Mouse (Mus musculus) forebrain, embryonic 10.5 days (tissue): ENCODE results near the gene 6820408C15Rik. TPM values are rescaled to one million over a fixed set of nuclear protein-coding genes. Genes with fewer than 3 reads are reported as not detected.
"Not testable (repeated sequence)": the region's sequence is repeated elsewhere in the genome, so short reads cannot be mapped to it uniquely, and the experiment has no call there.

Source experiments
- DNase-seq: peaks from one replicate; pipeline ENCODE4 v3.0.0-alpha.2; 2017; ENCODE audit warnings: low spot score; ENCODE audit errors: extremely low spot score
- H3K27ac ChIP-seq: fragments of 300-500 bp; sonication (generic); 2 replicates; pipeline ENCODE4 v1.5.1; 2016; ENCODE audit warnings: mild to moderate bottlenecking
- H3K27me3 ChIP-seq: fragments of 300-500 bp; sonication (generic); 2 replicates; pipeline ENCODE4 v1.6.1; 2016; ENCODE audit warnings: mild to moderate bottlenecking; ENCODE audit not compliant: poor library complexity, severe bottlenecking
- H3K36me3 ChIP-seq: fragments of 300-500 bp; sonication (generic); replicated peaks from 2 replicates; pipeline ENCODE4 v1.6.1; 2016; ENCODE audit warnings: mild to moderate bottlenecking, moderate library complexity
- H3K4me1 ChIP-seq: fragments of 300-500 bp; sonication (generic); 2 replicates; pipeline ENCODE4 v1.6.1; 2016
- H3K4me3 ChIP-seq: fragments of 300-500 bp; sonication (generic); 2 replicates; pipeline ENCODE4 v1.5.1; 2016; ENCODE audit warnings: mild to moderate bottlenecking, moderate library complexity
- H3K9me3 ChIP-seq: fragments of 300-500 bp; sonication (generic); 2 replicates; pipeline ENCODE4 v1.6.1; 2016; ENCODE audit warnings: mild to moderate bottlenecking, moderate library complexity
- WGBS: fragments of 180-500 bp; shearing (Covaris S2); methylation state at CpG from one replicate; pipeline ENCODE4 v1.1.7; 2016; 5-methylcytosine and 5-hydroxymethylcytosine counted together
- polyA plus RNA-seq: library from polyadenylated mRNA; unstranded; fragments of >200 nt; fragmentation: Nextera tagmentation; extraction: Ambion mirVana; gene quantifications from 2 replicates; pipeline ENCODE4 v1.2.1, GENCODE M21; 2016

6820408C15Rik gene
- polyA plus RNA-seq, 1 experiment from 2014 or later, result 0.76 TPM

- DNase-seq, result peak; percentile 65
- Histone ChIP-seq H3K9me3 (peaks cover 10% of the 10 kb centered on the region), H3K4me1 (peaks cover 55% of the 10 kb centered on the region), H3K27ac (peak overlapping the region; percentile 100), H3K36me3 (peaks cover 5% of the 10 kb centered on the region; the same call in 1 of the 2 replicates), H3K4me3 (peak overlapping the region; percentile 96), H3K27me3 (no peaks in the 10 kb centered on the region)
- WGBS, result under 1% methylated on average over 84 of the region's 86 CpGs
Observed at GRCm38 (mm10) chr2:152413765-152414584, 1.4 kb upstream of the 6820408C15Rik start.

- Histone ChIP-seq H3K4me3 (peak within 1 kb of the TSS; percentile 96), H3K27ac (peak within 1 kb of the TSS; percentile 100), H3K27me3 (no peaks in the 10 kb centered on the region), H3K9me3 (peaks cover 10% of the 10 kb centered on the region), H3K4me1 (peaks cover 48% of the 10 kb centered on the region), H3K36me3 (peaks cover 5% of the 10 kb centered on the region; the same call in 1 of the 2 replicates)
- peak; percentile 91 for DNase-seq
- under 1% methylated on average over 65 of the region's 65 CpGs for WGBS
Observed at GRCm38 (mm10) chr2:152414591-152415165, 709 bp upstream of the 6820408C15Rik start, which contains the start of gene Zcchc3. Zcchc3 (minus strand) TSS chr2:152415027.

- 96% methylated on average over 3 of the region's 3 CpGs for WGBS
- no peak for DNase-seq
- Histone ChIP-seq H3K9me3 (peaks cover 15% of the 10 kb centered on the region), H3K27ac (peak overlapping the region; percentile 100), H3K36me3 (peaks cover 5% of the 10 kb centered on the region; the same call in 1 of the 2 replicates), H3K27me3 (no peaks in the 10 kb centered on the region), H3K4me3 (peak overlapping the region; percentile 96), H3K4me1 (peaks cover 37% of the 10 kb centered on the region)
Observed at GRCm38 (mm10) chr2:152415786-152416185, 399 bp downstream of the 6820408C15Rik start.

- no peaks in the 10 kb centered on the region for H3K27me3 ChIP-seq
- H3K9me3 ChIP-seq, result no peaks in the 10 kb centered on the region
- H3K36me3 ChIP-seq, result no peaks in the 10 kb centered on the region
- peak overlapping the region; percentile 63; the same call in 1 of the 2 replicates for H3K27ac ChIP-seq
- H3K4me3 ChIP-seq, result peak overlapping the region; percentile 39
- WGBS, result 8% methylated on average over 12 of the region's 12 CpGs
- peaks cover 12% of the 10 kb centered on the region for H3K4me1 ChIP-seq
- DNase-seq, result no peak
Observed at GRCm38 (mm10) chr2:152427493-152427892, 12.1 kb downstream of the 6820408C15Rik start.

- DNase-seq, H3K4me3 ChIP-seq, H3K27me3 ChIP-seq, H3K36me3 ChIP-seq, H3K9me3 ChIP-seq, H3K27ac ChIP-seq: not testable (repeated sequence)
- peaks cover 12% of the 10 kb centered on the region for H3K4me1 ChIP-seq
- 93% methylated on average over 2 of the region's 2 CpGs for WGBS
Observed at GRCm38 (mm10) chr2:152428481-152428880, 13.1 kb downstream of the 6820408C15Rik start.

- peaks cover 5% of the 10 kb centered on the region; the same call in 1 of the 2 replicates for H3K27me3 ChIP-seq
- no peaks in the 10 kb centered on the region for H3K9me3 ChIP-seq
- WGBS, result 83% methylated on average over 7 of the region's 7 CpGs
- DNase-seq, result no peak
- H3K4me3 ChIP-seq, result no peak overlapping the region
- H3K36me3 ChIP-seq, result no peaks in the 10 kb centered on the region
- no peak overlapping the region for H3K27ac ChIP-seq
- peaks cover 19% of the 10 kb centered on the region for H3K4me1 ChIP-seq
Observed at GRCm38 (mm10) chr2:152436405-152436901, 21.1 kb downstream of the 6820408C15Rik start.

GRCm38 (mm10) chr2:152436983-152437860 lies 21.8 kb downstream of the 6820408C15Rik start:
- Histone ChIP-seq H3K4me3 (peak overlapping the region; percentile 47), H3K36me3 (no peaks in the 10 kb centered on the region), H3K9me3 (no peaks in the 10 kb centered on the region), H3K4me1 (peaks cover 19% of the 10 kb centered on the region), H3K27me3 (peaks cover 5% of the 10 kb centered on the region; the same call in 1 of the 2 replicates), H3K27ac (peak overlapping the region; percentile 78)
- peak; percentile 84 for DNase-seq
- WGBS, result 3% methylated on average over 23 of the region's 23 CpGs

- DNase-seq, result no peak
- H3K27ac ChIP-seq, result no peak overlapping the region
- H3K36me3 ChIP-seq, result no peaks in the 10 kb centered on the region
- H3K4me3 ChIP-seq, result no peak overlapping the region
- WGBS, result 69% methylated on average over 1 of the region's 1 CpGs
- peaks cover 5% of the 10 kb centered on the region; the same call in 1 of the 2 replicates for H3K27me3 ChIP-seq
- H3K4me1 ChIP-seq, result peaks cover 15% of the 10 kb centered on the region
- H3K9me3 ChIP-seq, result no peaks in the 10 kb centered on the region
Observed at GRCm38 (mm10) chr2:152438963-152439362, 23.6 kb downstream of the 6820408C15Rik start.

- Histone ChIP-seq H3K4me1 (peaks cover 17% of the 10 kb centered on the region), H3K27me3 (peaks cover 5% of the 10 kb centered on the region; the same call in 1 of the 2 replicates), H3K9me3 (no peaks in the 10 kb centered on the region), H3K27ac (no peak overlapping the region), H3K36me3 (no peaks in the 10 kb centered on the region), H3K4me3 (no peak overlapping the region)
- no peak for DNase-seq
- WGBS, result 89% methylated on average over 2 of the region's 2 CpGs
Observed at GRCm38 (mm10) chr2:152439833-152440232, 24.4 kb downstream of the 6820408C15Rik start.

- H3K27ac ChIP-seq, result no peak overlapping the region
- 80% methylated on average over 4 of the region's 4 CpGs for WGBS
- no peak overlapping the region for H3K4me3 ChIP-seq
- H3K4me1 ChIP-seq, result peaks cover 13% of the 10 kb centered on the region
- no peaks in the 10 kb centered on the region for H3K9me3 ChIP-seq
- H3K36me3 ChIP-seq, result no peaks in the 10 kb centered on the region
- no peak for DNase-seq
- H3K27me3 ChIP-seq, result no peaks in the 10 kb centered on the region
Observed at GRCm38 (mm10) chr2:152442322-152442721, 26.9 kb downstream of the 6820408C15Rik start.

GRCm38 (mm10) chr2:152443281-152443680 lies 27.9 kb downstream of the 6820408C15Rik start:
- H3K4me1 ChIP-seq, result peaks cover 18% of the 10 kb centered on the region
- no peak for DNase-seq
- no peak overlapping the region for H3K4me3 ChIP-seq
- no peaks in the 10 kb centered on the region for H3K36me3 ChIP-seq
- WGBS, result 91% methylated on average over 8 of the region's 8 CpGs
- H3K9me3 ChIP-seq, result no peaks in the 10 kb centered on the region
- H3K27ac ChIP-seq, result no peak overlapping the region
- H3K27me3 ChIP-seq, result no peaks in the 10 kb centered on the region

GRCm38 (mm10) chr2:152446642-152447041 lies 31.3 kb downstream of the 6820408C15Rik start:
- Histone ChIP-seq H3K27me3 (no peaks in the 10 kb centered on the region), H3K9me3 (no peaks in the 10 kb centered on the region), H3K4me3 (no peak overlapping the region), H3K36me3 (no peaks in the 10 kb centered on the region), H3K4me1 (peaks cover 33% of the 10 kb centered on the region), H3K27ac (no peak overlapping the region)
- 88% methylated on average over 2 of the region's 2 CpGs for WGBS
- DNase-seq, result no peak
